Mouse (Mus musculus) lung, embryonic 16.5 days (tissue): Measurements from ENCODE around the gene Pdzd9. TPM values are rescaled to one million over a fixed set of nuclear protein-coding genes. Genes with fewer than 3 reads are reported as not detected.

Experiments used
- ATAC-seq: fragments of 200-750 bp; cut with Nextera tagmentation; 2 replicates; pipeline ENCODE4 v1.8.0; 2017; ENCODE audit warnings: low read depth, mild to moderate bottlenecking, moderate library complexity
- H3K27ac ChIP-seq: fragments of 300-500 bp; sonication (generic); 2 replicates; pipeline ENCODE4 v1.5.1; 2014; ENCODE audit warnings: mild to moderate bottlenecking, control low read depth, low read length
- H3K27me3 ChIP-seq: fragments of 300-500 bp; sonication (generic); 2 replicates; pipeline ENCODE4 v1.6.1; 2014; ENCODE audit warnings: low read depth, low read length, mixed read lengths; ENCODE audit not compliant: control insufficient read depth, insufficient read depth
- H3K36me3 ChIP-seq: fragments of 300-500 bp; sonication (generic); 2 replicates; pipeline ENCODE4 v1.6.1; 2014; ENCODE audit warnings: low read length; ENCODE audit not compliant: control insufficient read depth, insufficient read depth
- H3K4me1 ChIP-seq: fragments of 300-500 bp; sonication (generic); replicated peaks from 2 replicates; pipeline ENCODE4 v1.6.1; 2014; ENCODE audit warnings: low read length, mixed read lengths; ENCODE audit not compliant: control insufficient read depth, insufficient read depth
- H3K4me2 ChIP-seq: fragments of 300-500 bp; sonication (generic); 2 replicates; pipeline ENCODE4 v1.6.1; 2014; ENCODE audit warnings: low read depth, low read length, control low read depth
- H3K4me3 ChIP-seq: fragments of 300-500 bp; sonication (generic); 2 replicates; pipeline ENCODE4 v1.5.1; 2014; ENCODE audit warnings: mild to moderate bottlenecking, low read length, control low read depth
- H3K9ac ChIP-seq: fragments of 300-500 bp; sonication (generic); 2 replicates; pipeline ENCODE4 v1.6.1; 2014; ENCODE audit warnings: low read length, control low read depth
- H3K9me3 ChIP-seq: fragments of 300-500 bp; sonication (generic); 2 replicates; pipeline ENCODE4 v1.6.1; 2016; ENCODE audit warnings: low read length; ENCODE audit not compliant: control insufficient read depth
- WGBS: fragments of 180-500 bp; shearing (Covaris S2); extraction: QIAGEN DNeasy Blood & Tissue Kit; methylation state at CpG from one replicate; pipeline ENCODE4 v1.1.7; 2014; 5-methylcytosine and 5-hydroxymethylcytosine counted together
- polyA plus RNA-seq: library from polyadenylated mRNA; unstranded; fragments of >200 nt; fragmentation: Nextera tagmentation; extraction: Ambion mirVana; gene quantifications from 2 replicates; pipeline ENCODE4 v1.2.1, GENCODE M21; 2015

Pdzd9 gene
- polyA plus RNA-seq, 1 experiment from 2014 or later: 0.28 TPM

DNA sequence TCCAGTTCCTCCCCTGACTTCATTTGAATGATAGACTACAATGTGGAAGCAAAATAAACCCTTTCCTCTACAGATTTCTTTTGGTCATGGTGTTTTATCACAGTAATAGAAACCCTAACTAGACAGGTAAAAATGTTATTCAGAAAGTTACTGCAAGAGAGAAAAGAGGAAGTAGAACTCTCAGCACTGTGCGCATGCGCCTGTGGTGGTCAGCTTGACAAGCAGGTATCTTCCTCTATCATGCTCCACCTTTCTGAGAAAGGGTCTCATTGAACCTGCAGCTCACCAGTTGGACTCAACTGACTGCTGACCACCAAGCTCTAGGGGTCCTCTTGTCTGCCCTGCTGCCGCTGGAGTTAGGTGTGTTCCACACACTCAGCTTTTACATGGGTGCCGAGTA, 8.1 kb downstream of the Pdzd9 start:
- ATAC-seq: no peak
- Histone ChIP-seq H3K4me3 (no peak overlapping the region), H3K4me2 (no peak overlapping the region), H3K36me3 (peaks cover 25% of the 10 kb centered on the region), H3K4me1 (no peaks in the 10 kb centered on the region), H3K9me3 (no peaks in the 10 kb centered on the region), H3K9ac (no peak overlapping the region), H3K27ac (no peak overlapping the region), H3K27me3 (no peaks in the 10 kb centered on the region)
- WGBS: 88% methylated on average over 4 of the region's 4 CpGs

DNA sequence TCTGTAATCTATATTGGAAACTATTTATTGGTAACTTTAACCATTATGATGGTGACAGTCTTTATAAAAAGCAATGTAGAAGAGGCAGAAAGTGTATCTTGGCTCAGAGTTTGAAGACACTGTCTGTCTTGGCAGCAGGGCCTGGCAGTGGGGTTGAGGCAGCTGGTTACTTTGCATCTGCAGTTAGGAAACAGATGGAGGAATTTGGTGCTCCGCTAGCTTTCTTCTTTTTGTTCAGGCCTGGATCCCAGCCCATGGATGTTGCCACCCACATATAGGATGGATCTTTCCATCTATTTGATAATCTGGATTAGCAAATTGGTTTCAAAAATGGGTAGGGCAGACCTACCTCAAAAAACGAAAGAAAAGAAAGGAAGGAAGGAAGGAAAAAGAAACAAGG, 22.3 kb downstream of the Pdzd9 start:
- no peak for ATAC-seq
- WGBS: 80% methylated on average over 2 of the region's 2 CpGs

DNA sequence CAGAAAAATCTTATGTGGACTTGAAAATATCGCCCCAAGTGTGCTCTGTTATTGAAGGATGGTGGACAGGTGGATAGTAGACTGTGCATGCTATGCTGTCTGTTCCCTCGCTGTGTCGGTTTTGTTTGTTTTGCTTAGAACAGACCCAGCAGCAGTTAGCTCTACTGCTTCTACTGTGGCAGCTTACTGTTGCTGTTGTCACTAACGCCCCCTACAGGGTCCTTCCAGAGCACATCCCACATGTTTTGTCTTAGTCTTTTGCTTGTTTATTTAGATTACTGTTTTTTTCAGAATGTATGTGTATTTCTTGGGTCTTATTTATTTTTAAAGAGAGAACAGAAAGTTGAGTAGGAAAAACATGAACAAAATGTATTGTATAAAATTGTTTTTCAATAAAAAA, 26.9 kb downstream of the Pdzd9 start:
- Histone ChIP-seq H3K4me3 (no peak overlapping the region), H3K4me1 (no peaks in the 10 kb centered on the region), H3K27me3 (no peaks in the 10 kb centered on the region), H3K36me3 (peaks cover 51% of the 10 kb centered on the region), H3K4me2 (no peak overlapping the region), H3K9me3 (no peaks in the 10 kb centered on the region), H3K9ac (no peak overlapping the region), H3K27ac (no peak overlapping the region)
- 50% methylated on average over 4 of the region's 4 CpGs for WGBS
- ATAC-seq: no peak

More for the DNA sequence above, 22.3 kb downstream of the Pdzd9 start:
- no peaks in the 10 kb centered on the region for H3K27me3 ChIP-seq
- no peak overlapping the region for H3K27ac ChIP-seq
- H3K9me3 ChIP-seq: no peaks in the 10 kb centered on the region
- H3K4me3 ChIP-seq: no peak overlapping the region
- no peak overlapping the region for H3K9ac ChIP-seq
- no peak overlapping the region for H3K4me2 ChIP-seq
- peaks cover 49% of the 10 kb centered on the region for H3K36me3 ChIP-seq
- H3K4me1 ChIP-seq: no peaks in the 10 kb centered on the region

DNA sequence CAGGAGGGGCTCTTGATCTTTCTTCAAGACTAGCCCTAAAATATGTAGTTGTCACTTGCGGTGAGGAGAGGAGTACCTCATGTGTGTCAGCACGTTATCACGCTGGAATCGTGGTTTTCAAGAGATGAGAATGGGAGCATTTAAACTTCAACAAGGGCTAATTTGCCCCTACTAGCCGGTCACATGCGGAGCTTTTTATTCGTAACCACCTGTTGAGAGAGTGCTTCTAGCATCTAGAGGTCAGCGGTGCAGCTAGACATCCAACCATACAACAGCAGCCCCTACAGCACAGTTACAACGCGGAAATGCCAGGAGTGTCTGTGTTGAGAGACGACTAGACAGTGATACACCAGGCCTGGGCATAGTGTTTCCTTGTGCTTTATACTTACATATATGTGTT, 34.3 kb downstream of the Pdzd9 start:
- Histone ChIP-seq H3K27me3 (no peaks in the 10 kb centered on the region), H3K27ac (no peak overlapping the region), H3K36me3 (peaks cover 9% of the 10 kb centered on the region), H3K4me3 (peak overlapping the region; percentile 97), H3K9ac (peak overlapping the region; percentile 99), H3K4me1 (peaks cover 9% of the 10 kb centered on the region), H3K9me3 (no peaks in the 10 kb centered on the region), H3K4me2 (peak overlapping the region; percentile 77)
- no peak for ATAC-seq
- WGBS: under 1% methylated on average over 11 of the region's 11 CpGs

DNA sequence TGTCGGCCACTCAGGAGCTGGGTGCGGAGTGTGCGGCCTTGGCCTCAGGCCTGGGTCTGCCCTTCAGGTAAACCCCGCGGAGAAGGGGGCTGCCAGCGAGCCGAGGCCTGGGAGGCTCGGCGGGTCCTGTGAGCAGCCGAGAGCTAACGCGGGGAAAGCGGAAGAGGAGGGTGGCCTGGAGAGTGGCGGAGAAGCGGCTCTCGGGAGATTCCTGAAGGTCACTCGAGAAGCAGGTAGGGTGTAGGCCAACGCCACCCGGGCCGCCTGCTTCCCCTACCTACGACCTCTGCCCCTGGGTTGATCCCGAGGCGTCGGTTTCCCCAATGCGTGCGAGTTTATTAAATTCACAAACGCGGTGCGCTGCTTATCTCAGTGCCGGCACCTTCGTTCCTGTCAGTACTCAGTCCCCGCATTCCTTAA, 34.8 kb downstream of the Pdzd9 start:
- WGBS: 0% methylated on average over 30 of the region's 32 CpGs

DNA sequence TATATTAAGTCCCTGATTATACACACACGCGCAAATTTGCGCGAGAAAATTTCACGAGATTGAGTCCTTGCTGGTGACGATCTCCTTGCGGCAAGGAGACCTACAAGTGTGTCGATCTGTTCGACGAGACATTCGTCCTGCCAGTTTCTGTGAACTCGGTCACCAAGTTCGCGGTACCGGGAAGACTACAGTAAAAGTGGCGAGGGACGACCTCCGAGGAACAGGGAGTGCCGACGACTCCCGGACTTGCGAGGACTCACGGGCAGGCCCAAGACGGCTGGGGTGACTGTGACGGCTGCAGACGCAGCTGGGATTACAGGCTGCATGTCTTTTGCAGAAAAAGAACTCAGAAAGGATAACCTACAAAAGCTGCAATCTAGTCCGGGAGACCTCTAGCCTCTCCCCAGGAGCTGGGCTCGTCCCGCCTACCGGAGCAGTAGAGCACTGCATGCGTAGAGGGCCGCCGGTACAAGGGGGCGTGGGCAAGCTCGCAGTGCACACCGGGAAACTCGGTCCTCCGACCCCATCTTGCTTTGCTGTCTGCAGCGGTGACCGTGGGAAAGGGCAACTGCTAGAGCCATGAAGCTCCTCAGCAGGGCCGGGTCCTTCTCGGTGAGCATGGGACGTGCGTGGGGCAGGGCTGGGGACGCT, 35.3 kb downstream of the Pdzd9 start, which contains the start of gene Uqcrc2:
TSS of gene Uqcrc2 (plus strand) at position 466 of the 651 bp plus-strand sequence.
- Histone ChIP-seq H3K4me1 (peaks cover 9% of the 10 kb centered on the region), H3K36me3 (peaks cover 3% of the 10 kb centered on the region; the same call in 1 of the 2 replicates), H3K4me3 (peak within 1 kb of the TSS; percentile 97), H3K27me3 (no peaks in the 10 kb centered on the region), H3K27ac (peak within 1 kb of the TSS; percentile 95), H3K9me3 (no peaks in the 10 kb centered on the region), H3K4me2 (peak within 1 kb of the TSS; percentile 77), H3K9ac (peak within 1 kb of the TSS; percentile 99)
- ATAC-seq: peak; percentile 100
- WGBS: under 1% methylated on average over 45 of the region's 45 CpGs

More for the DNA sequence above, 34.8 kb downstream of the Pdzd9 start:
- ATAC-seq: peak; percentile 76
- Histone ChIP-seq H3K9ac (peak overlapping the region; percentile 99), H3K4me3 (peak overlapping the region; percentile 97), H3K36me3 (peaks cover 7% of the 10 kb centered on the region), H3K27me3 (no peaks in the 10 kb centered on the region), H3K9me3 (no peaks in the 10 kb centered on the region), H3K27ac (peak overlapping the region; percentile 95), H3K4me2 (peak overlapping the region; percentile 77), H3K4me1 (peaks cover 9% of the 10 kb centered on the region)

DNA sequence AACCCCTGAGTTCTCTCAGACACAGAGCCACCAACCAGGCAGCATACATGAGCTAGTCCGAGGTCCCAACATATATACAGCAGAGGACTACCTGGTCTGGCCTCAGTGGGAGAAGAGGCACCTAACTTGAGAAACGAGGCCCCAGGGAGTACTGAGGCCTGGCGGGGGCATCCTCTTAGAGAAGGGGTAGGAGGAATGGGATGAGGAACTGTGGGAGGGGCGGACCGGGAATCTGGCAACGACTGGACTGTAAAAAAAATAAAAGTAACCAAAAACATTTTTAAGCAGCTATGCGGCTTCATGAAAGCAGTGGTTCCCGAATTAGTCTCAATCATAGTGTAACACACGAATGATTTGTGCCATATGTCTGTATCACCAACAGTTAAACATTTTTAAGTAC, 35.8 kb downstream of the Pdzd9 start:
- Histone ChIP-seq H3K36me3 (peaks cover under 1% of the 10 kb centered on the region; the same call in 1 of the 2 replicates), H3K4me3 (peak overlapping the region; percentile 97), H3K27me3 (no peaks in the 10 kb centered on the region), H3K9ac (peak overlapping the region; percentile 99), H3K4me1 (peaks cover 9% of the 10 kb centered on the region), H3K27ac (peak overlapping the region; percentile 95), H3K9me3 (no peaks in the 10 kb centered on the region), H3K4me2 (peak overlapping the region; percentile 61)
- 6% methylated on average over 9 of the region's 9 CpGs for WGBS
- ATAC-seq: peak; percentile 18; the same call in 1 of the 2 replicates

DNA sequence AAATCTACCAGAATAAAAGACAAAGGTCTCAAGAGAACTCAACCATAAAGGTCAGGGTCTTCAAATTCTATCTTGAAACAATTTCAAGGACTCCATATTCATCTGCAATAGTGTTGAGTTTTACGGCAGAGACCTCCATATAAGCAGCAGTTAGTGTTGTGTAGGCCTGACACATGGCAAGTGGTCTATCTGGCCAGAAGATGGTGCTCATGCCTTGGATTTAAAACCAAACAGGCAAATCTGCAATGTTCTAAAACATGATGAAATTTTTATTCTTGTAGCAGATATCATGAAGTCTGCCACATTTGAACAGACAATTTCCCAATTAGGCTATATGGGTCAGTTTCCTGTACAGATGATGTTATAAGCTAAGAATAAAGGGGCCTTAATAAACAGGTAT, 37.6 kb downstream of the Pdzd9 start:
- no peaks in the 10 kb centered on the region for H3K9me3 ChIP-seq
- peaks cover 9% of the 10 kb centered on the region for H3K4me1 ChIP-seq
- no peak overlapping the region for H3K9ac ChIP-seq
- H3K27ac ChIP-seq: no peak overlapping the region
- ATAC-seq: no peak
- WGBS: 58% methylated on average over 1 of the region's 1 CpGs
- H3K4me3 ChIP-seq: no peak overlapping the region
- H3K4me2 ChIP-seq: no peak overlapping the region
- no peaks in the 10 kb centered on the region for H3K36me3 ChIP-seq
- no peaks in the 10 kb centered on the region for H3K27me3 ChIP-seq

DNA sequence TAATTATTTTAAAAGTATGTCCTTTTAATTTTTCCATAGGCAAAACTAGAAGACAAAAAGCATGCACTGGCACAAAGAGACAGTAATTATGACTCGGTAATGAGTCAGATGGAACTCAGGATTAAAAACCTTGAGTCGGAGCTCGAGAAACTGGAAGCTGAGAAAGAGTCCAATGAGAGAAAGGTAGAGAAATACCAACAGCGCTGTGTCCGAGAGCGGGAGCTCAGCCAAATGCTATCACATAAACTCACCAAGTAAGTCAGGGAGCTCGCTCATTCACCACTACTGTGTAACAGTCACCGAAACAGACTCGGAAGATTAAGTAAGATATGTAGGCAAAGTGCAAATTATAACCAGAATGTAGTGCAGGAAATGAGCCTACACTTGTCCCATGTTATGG, 49.3 kb downstream of the Pdzd9 start:
- Histone ChIP-seq H3K4me2 (no peak overlapping the region), H3K9me3 (no peaks in the 10 kb centered on the region), H3K27ac (no peak overlapping the region), H3K4me3 (no peak overlapping the region), H3K27me3 (no peaks in the 10 kb centered on the region), H3K36me3 (no peaks in the 10 kb centered on the region), H3K9ac (no peak overlapping the region), H3K4me1 (no peaks in the 10 kb centered on the region)
- WGBS: 81% methylated on average over 9 of the region's 9 CpGs
- no peak for ATAC-seq
